Mouse (Mus musculus): ENCODE results near the gene Tlcd2.
A peak's percentile ranks its signal among the peaks of the same experiment; 100 is the strongest.

Tlcd2 gene

DNA sequence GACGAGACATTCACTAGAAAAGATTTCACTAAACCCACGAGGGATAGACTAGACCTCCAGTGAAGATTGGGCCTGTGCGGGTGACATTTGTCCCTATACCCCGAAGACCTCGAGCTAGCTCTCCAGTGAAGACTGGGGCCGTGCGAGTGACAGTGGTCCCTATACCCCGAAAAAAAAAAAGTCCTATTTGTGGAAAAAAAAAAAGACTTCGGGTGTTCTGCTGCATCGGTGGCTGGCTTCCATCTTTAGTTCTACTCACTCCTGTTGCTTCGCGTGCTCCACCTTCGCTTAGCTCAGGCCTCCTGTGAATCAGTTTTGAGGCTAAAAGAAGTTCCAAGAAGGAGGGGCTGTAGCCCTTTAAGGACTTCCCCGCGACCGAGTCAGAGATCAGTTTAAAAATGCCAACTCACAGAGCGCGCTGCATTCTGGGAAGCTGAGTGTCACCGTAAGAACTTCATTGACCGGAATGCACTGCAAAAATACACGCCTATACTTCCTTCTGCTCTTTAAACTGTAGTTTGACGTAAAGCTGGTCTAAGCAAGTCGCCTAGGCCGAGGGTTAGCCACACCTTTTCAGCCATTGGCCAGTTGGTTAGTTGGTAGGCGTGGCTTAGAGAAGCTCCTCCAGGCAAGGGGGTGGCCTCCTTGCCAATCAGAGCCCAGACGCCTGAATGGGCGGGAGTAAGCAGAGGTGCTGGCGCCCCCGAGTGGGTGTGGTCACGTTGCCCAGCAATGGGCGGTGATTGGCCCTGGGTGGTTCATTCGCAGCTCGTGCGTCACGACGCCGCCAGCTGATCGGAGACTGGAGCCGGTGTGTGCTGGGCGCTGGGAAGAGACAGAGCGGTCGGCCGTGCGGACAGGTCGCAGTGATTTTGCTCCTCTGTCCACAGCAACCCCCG, at the start of gene Tlcd2:
Tlcd2 (plus strand) TSS at position 872 of the 899 bp plus-strand sequence.
- DNase-seq (ENCODE audit: low read depth, low spot score): peak; percentile 100

DNA sequence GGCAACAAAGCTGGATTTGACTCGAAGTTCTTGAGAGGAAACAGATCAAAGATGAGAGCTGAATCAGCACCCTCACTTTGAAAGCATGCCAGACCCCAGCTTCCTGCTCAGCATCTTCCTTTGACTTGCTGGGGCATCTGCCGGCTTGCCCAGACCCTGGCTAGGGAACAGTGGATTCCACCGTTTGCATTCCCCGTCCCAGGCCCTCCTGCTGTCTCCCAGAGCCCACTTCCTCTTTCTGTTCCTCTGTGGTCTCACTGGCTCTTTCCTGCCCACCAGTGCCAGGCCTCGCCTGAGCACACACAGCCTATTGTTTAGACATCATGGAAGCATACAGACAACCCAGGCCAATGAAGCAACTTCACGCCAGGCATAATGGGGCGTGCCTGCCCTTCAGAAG, 46.4 kb upstream of the Tlcd2 start:
- no peak for DNase-seq (ENCODE audit: low read depth, low spot score)

DNA sequence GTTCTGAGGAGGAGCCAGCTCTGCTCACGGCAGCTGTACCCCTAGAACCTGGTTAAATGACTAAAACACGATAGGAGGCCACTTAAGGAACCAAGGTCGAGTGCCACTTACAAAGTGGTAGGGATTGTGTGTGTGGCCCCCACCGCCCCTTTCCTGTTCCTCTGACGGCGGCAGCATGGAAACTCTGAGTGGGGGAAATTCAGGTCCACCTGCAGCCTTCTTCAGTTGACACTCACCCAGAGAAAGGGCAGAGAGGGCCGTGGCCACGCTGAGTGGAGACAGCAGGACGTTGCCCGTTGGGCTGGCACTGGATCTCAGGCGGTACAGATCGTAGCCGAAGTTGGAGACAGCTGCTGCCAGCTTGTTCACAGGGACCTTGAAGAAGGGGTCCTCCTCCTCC, 45.5 kb upstream of the Tlcd2 start:
- no peak for DNase-seq (ENCODE audit: low read depth, low spot score)

DNA sequence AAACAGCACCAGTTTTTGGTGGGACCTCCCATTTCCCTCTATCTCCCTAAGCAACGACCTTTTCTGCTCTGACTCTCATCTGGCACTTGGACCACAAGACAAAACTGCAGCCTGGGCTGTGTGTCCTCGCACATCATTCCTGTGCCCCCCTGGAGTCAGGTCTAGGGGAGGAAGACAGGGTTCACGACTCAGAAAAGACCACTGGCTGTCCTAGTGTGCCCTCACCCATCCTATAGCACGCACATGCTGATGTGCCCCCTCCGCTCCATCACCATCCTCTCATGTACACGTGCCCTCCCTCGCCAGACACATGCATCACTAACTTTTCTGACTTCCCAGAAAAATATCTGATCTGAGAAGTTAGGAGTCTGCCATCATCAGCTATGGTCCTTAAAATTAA, 41.5 kb upstream of the Tlcd2 start:
- no peak for DNase-seq (ENCODE audit: low read depth, low spot score)

- DNase-seq (ENCODE audit: low read depth, low spot score): no peak
These were observed 40.6 kb upstream of the Tlcd2 start for GRCm38 (mm10) chr11:75420810-75421374.

DNA sequence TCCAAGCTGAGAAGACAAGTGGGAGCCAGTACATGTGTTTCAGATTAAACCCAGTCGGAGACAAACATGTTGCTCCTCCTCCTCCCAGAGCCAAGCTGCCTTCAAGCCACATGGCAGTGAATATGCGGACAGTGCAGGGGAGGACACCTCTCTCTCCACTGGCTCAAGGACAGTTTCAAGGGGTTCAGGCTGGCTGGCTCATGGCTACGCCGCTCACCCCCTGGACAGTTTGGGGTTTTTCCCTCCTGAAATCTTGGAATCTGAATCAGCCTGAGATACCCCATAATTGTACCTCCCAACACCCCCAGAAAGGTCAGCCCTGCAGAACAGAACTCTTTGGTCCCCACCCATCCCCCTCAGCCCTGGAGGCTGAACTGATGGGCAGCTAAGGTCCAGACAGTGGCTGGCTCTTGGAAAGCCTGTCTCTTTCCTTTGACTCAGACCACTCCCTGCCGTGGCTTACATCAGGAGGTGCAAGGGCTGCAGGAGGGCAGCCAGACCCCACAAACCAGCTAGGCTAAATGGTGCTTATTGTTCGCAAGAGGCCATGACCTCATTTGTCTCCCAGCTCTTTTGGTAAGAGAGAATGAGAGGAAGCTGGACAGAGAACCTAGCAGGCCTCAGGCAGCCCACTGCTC, 40.0 kb upstream of the Tlcd2 start:
- peak; percentile 50 for DNase-seq (ENCODE audit: low read depth, low spot score)

GRCm38 (mm10) chr11:75422013-75422792, 39.3 kb upstream of the Tlcd2 start, which contains the start of gene Serpinf1:
Serpinf1 (minus strand) TSS chr11:75422701.
- DNase-seq (ENCODE audit: low read depth, low spot score): peak; percentile 45

DNA sequence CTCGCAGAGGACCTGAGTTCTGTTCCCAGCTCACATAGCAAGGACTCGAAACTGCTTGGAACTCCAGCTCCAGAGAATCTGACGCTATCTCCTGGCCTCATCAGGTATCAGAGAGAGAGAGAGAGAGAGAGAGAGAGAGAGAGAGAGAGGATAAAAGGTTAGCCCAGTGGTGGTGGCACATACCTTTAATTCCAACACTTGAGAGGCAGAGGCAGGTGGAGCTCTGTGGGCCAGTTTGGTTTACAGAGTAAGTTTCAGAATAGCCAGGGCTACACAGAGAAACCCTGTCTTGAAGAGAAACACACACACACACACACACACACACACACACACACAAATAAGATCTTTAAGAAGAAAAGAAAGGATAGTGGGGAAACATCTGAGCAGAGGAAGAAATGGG, 38.4 kb upstream of the Tlcd2 start:
- DNase-seq (ENCODE audit: low read depth, low spot score): no peak

DNA sequence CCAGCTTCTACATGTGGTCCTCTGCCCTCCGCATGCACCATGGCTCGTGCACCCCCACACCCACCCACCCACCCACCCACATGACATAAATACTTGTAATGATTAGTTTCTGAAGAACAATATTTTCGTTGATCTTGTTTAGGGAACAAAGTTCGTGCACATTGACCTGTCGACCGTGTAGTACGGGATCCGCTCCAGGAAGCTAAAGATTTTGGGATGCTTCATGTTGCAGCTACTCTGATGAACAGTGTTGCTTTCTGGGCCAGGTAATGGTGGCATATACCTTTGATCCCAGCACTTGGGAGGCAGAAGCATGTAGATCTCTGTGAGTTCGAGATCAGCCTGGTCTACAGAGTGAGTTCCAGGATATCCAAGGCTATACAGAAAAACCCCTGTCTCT, 37.5 kb upstream of the Tlcd2 start:
- DNase-seq (ENCODE audit: low read depth, low spot score): no peak

DNA sequence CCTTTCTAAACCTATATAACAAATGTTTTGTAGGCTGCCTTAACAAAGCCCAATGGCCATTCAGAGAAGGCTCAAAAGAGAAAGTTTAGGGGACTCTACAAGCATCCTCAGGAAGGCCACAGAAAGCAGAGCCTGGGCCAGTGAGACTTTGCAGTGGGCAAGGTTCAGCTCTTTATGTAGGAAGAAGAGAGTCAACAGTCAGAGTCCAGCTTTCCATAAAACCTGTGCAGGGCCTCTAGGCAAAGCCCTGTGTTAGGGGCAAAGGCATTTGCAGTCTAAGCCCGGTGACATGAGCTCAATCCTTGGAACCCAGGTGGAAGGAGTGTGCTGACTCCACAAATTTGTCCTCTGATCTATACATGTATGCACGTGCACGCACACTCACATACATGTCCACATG, 37.1 kb upstream of the Tlcd2 start:
- no peak for DNase-seq (ENCODE audit: low read depth, low spot score)

GRCm38 (mm10) chr11:75429019-75429705, 32.4 kb upstream of the Tlcd2 start:
- no peak for DNase-seq (ENCODE audit: low read depth, low spot score)

DNA sequence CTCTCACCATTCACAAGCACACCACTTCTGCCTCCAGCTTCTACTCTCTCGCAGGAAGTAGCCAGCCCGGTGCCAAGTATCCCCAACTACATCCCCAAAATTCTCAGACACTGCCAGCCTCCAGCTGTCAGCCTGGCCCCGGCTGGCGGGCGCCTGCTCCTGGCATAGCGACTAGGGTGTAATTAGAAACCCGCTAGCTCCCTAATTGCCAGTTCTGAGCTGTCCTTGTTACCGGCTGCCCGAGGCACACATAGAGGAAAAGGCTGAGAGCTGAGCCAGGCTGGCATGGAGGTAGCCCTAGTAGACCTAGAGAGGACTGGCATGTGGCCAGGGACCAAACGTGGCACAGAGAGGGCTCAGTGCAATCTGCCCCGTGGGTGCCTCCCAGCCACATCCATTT, 30.2 kb upstream of the Tlcd2 start:
- DNase-seq (ENCODE audit: low read depth, low spot score): no peak

- no peak for DNase-seq (ENCODE audit: low read depth, low spot score)
These were observed 27.4 kb upstream of the Tlcd2 start for GRCm38 (mm10) chr11:75434138-75434537.

GRCm38 (mm10) chr11:75438194-75438593, 23.3 kb upstream of the Tlcd2 start:
- no peak for DNase-seq (ENCODE audit: low read depth, low spot score)

DNA sequence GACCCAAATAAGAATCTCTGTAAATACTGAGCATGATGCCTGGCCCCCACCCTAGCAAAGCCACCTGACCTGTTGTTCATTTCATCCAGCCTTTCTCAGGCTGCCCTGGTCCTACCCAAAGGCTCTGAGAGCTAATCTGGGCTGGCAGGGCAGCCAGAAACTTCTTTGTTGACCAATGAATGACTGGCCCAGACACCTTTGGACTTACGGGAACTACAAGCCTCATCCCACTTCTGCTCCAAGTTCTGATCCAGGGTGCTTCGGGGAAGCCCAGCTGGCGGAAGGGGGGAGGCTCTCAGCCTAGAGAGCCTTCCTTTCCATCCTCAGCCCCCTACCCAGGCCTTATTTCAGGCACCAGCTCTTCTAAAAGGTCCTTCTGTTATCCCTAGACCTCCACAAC, 22.7 kb upstream of the Tlcd2 start:
- DNase-seq (ENCODE audit: low read depth, low spot score): no peak

DNA sequence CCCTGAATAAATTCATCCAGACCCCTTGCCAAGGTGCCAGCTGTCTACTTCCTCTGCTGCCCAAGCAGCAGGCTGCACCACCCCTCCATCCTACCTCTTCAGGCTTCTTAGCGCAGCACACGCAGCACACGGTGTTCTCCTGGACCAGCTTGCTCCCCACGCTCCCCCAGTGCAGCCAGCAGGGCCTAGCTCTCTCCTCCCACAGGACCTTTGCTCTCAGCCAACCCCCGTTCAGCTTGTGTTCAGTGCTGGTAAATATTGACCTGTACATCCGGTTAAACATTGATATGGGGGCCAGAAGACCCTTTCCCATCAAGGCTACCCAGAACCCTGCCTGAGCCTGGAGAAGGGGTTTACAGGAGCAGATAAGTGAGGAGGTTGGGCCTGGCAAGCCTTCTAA, 22.2 kb upstream of the Tlcd2 start, which contains the start of gene Serpinf2:
Serpinf2 (minus strand) TSS at position 229 of the 400 bp plus-strand sequence.
- DNase-seq (ENCODE audit: low read depth, low spot score): no peak

DNA sequence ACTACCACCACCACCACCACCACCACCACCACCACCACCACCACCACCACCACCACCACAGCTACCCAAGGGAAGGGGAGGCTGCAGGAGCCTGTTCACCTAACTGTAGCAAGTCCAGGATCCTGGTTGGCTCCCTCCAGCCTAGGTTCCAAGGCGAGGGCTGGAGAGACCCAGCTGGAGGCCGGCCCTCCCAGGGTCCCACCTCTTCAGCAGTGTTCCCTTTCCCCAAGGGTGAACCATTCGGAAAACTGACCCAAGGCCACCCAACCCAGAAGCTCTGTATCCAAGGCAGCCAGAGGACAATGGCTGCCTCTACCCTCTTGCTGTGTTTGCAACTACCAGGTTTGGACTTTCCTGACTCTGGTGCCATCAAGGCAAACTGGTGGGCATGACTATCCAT, 21.6 kb upstream of the Tlcd2 start:
- DNase-seq (ENCODE audit: low read depth, low spot score): no peak

GRCm38 (mm10) chr11:75441034-75441433, 20.5 kb upstream of the Tlcd2 start:
- no peak for DNase-seq (ENCODE audit: low read depth, low spot score)

- no peak for DNase-seq (ENCODE audit: low read depth, low spot score)
These were observed 19.9 kb upstream of the Tlcd2 start for GRCm38 (mm10) chr11:75441601-75442000.

DNA sequence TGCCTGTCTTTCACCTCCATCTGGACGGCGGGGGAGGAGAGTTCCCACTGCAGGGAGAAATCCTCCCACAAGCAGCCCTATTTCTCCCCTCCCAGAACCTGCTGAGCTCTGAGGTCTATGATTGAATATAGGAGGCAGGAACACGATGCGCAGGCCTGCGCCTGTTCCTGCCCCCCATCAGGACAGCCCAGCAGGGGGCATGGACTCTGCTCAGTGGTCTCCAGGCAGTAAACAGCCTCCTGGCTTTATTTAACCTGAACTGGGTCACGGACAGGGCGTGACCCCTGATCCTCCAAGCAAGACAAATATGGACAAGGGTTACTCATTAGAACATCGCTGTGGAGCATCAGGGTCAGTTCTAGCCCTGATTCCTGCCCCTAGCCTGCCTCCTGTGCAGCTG, 17.8 kb upstream of the Tlcd2 start:
- DNase-seq (ENCODE audit: low read depth, low spot score): peak; percentile 30

DNA sequence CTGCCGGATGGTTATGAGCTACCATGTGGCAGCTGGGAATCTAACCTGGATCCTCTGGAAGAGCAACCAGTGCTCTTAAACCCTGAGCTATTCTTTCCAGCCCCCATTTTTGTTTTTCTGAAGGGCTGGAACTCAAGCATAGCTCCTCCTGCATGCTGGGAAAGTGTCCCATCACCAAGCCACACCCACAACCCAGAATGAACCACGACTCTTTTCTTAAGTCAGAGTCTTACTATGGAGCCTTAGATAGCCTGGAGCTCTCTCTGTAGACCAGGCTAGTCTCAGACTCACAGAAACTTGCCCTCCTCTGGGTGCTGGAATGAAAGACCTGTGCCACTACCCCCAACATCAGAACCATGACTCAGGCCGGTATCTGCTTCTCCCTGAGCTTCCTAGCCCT, 12.9 kb upstream of the Tlcd2 start:
- DNase-seq (ENCODE audit: low read depth, low spot score): no peak
